Mouse (Mus musculus) gastrocnemius, postnatal 36 days (tissue): Measurements from ENCODE around the gene Glt1d1. TPM values are rescaled to one million over a fixed set of nuclear protein-coding genes. Genes with fewer than 3 reads are reported as not detected.
"Not testable (repeated sequence)": the region's sequence is repeated elsewhere in the genome, so short reads cannot be mapped to it uniquely, and the experiment has no call there.

Experiments used
- DNase-seq, 2 experiments: peaks; one replicate each; pipeline ENCODE4 v3.0.0; 2022
- intact Hi-C: fragments of 180-260 bp; cut with DNase I; formaldehyde crosslinking; loops from one replicate; pipeline ENCODE4 v1.15.1; 2025
- total RNA-seq, 2 experiments: library from RNA; stranded (reverse); gene quantifications; 2 replicates each; pipeline ENCODE4 v1.2.3; 2021

The Glt1d1 gene
- total RNA-seq, 2 experiments from 2014 or later = not detected

GRCm38 (mm10) chr5:127691085-127691484 lies 59.0 kb downstream of the Glt1d1 start:
- no peak for DNase-seq
- intact Hi-C loops = no loop called here

DNA sequence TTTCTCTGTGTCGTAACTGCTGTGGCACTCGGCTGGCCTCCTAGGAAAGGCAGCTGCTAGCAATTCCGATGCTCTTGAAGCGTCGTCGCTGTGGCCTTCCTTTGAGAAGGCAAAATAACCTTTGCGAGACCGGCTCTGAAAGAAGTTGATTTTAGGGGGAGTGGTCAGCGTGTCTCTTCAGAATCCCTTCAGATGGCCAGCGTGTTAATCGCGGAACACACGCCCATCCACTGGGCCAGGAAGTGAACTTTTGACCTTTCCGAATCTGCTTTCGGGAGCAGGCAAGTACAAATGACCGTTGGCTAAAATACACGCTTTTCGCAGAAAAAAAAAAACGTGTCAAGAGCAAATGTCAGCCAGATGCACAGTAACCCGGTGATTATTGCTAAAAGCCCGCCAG lies 59.5 kb downstream of the Glt1d1 start:
- DNase-seq = no peak
- intact Hi-C loops = no loop called here

DNA sequence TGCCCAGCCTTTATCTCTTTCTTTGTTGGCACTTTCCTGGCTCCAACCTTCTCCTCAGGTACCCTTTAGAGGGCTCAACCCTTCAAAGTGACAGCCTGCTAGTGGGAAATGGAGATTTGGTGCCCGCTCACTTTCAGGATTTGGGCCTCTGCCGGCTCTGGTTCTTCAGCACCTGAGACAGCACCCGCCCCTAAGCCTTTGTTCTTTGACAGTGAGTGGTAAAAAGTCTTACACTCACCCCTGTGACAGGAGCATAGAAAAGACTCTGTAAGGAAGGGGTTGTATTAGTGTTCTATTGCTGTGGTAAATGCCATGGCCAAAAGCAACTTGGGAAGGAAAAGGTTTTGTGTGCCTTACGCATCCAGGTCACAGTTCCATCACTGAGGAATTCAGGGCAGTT lies 63.8 kb downstream of the Glt1d1 start:
- DNase-seq = no peak
- intact Hi-C loops = no loop called here

GRCm38 (mm10) chr5:127696602-127697001 lies 64.5 kb downstream of the Glt1d1 start:
- intact Hi-C loops = no loop called here
- no peak for DNase-seq

DNA sequence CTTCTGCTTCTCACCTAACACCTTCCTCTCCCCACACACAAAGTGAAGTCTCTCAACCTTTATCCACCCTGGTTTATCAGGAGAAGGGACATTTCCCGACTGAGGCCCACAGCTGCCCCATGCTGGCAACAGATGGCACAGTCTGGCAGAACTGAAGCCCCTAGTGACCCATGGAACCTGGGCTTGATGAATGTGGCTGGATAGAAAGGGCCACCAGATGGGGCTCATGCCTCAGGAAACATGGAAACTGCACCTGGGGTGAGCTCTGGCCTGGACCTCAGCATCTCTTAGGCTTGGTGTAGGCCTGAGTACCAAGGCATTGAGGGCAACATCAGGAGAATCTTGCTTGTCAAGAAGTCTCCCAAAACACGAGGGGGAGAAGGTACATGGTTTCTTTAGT lies 66.5 kb downstream of the Glt1d1 start:
- intact Hi-C loops = no loop called here
- DNase-seq = no peak

GRCm38 (mm10) chr5:127699679-127700078 lies 67.6 kb downstream of the Glt1d1 start:
- intact Hi-C loops = no loop called here

DNA sequence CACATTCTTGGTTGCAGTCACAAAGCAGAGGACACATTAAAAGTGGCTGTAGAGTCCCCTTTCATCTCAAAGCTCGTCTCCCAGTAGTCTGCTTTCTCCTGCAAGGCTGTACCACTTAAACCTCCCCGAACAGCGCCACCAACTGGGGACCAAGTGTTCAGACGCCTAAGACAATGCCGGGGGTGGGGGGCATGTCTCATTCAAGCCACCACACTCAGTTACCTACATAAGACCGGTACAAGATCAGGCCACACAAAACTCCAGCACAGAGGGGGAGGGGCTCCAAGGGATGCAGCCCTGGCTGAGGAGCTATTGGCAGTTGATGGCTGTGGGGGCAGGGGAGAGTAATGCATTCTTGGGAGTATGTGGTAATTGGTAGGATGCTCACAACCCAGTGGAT lies 68.1 kb downstream of the Glt1d1 start:
- no peak for DNase-seq
- intact Hi-C loops = no loop called here

More at GRCm38 (mm10) chr5:127699679-127700078, 67.6 kb downstream of the Glt1d1 start:
- DNase-seq = no peak

GRCm38 (mm10) chr5:127703609-127704180 lies 71.6 kb downstream of the Glt1d1 start:
- intact Hi-C loops = no loop called here
- DNase-seq = no peak

- DNase-seq = no peak
- intact Hi-C loops = no loop called here
Measured at GRCm38 (mm10) chr5:127705225-127705624, 73.2 kb downstream of the Glt1d1 start.

GRCm38 (mm10) chr5:127705976-127706375 lies 73.9 kb downstream of the Glt1d1 start:
- intact Hi-C loops = no loop called here
- no peak for DNase-seq

GRCm38 (mm10) chr5:127708143-127708542 lies 76.1 kb downstream of the Glt1d1 start:
- intact Hi-C loops = no loop called here

GRCm38 (mm10) chr5:127714783-127715704 lies 83.0 kb downstream of the Glt1d1 start:
- intact Hi-C loops = no loop called here
- no peak for DNase-seq

More at GRCm38 (mm10) chr5:127708143-127708542, 76.1 kb downstream of the Glt1d1 start:
- no peak for DNase-seq

DNA sequence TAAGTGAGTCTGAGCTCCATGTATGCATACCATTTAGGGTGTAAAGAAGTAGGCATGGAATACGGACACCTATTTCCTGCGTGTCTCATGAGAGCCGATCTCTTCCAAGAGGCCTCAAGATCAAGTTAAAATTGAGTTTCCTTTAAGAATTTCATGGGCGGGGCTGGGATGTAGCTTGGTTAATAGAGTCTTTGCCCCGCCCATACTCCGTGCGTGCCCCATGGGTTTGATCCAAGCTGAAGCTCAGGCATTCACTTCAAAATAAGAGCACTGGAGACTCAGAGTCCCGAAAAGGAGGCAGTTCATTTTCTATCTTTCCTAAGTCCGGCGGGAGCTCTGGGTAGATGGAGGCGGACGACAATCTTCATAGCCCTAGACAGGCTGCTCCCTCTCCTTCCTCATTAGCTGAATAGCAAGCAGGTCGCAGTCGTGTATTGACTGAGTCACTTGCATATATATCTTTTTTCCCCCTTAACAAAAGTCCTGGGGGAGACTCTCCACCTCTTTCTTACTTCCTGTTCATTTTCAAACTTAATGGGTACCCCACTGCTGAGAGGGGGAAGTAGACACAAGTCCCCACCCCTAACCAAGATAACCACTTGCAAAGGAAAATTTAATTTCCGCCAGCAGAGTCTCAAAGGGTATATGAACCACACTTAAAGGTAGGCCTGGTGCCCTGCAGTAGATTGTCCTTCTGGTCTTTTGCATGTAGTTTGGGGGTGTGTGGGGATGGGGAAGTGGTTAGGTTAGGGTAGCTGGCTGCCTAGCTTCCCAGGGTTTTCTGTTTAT lies 88.7 kb downstream of the Glt1d1 start:
- peak in 1 of 2 experiments; percentile 21 for DNase-seq
- intact Hi-C loops = no loop called here

DNA sequence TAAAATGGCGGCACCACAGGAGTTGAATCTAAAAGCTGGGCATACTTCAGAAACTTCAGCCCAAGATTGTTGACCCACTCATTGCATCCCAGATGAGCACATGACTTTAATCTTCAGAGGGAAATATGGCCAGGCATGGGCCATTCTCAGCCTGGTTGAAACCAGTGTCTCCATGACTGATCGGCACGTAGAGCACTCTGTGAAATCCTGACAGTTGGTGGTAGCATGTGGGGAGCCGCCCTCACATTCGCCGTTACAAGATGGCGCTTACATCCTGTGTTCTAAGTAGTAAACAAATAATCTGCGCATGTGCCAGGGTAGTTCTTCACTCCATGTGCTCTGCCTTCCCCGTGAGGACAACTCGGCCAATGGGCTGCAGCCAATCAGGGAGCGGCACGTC lies 90.1 kb downstream of the Glt1d1 start:
- intact Hi-C loops = not testable (repeated sequence)

DNA sequence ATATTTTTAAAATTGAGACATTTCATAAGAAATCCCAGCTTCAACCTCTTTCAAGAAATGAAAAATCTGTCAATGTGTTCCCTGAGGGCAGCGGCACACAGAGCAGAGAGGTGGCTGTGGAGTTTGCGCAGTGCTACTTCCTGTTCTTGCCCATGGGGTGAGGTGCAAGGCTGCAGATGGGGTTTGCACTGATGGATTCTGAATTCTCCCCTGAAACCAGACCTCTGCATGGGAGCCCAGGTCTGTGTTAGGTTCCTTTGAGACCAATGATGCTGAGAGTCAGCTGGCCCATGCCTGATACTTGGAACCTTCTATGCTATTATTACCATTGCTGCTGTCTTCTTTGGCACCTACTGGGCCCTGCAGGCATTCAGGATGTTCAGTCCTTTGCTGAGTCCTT lies 98.3 kb downstream of the Glt1d1 start:
- intact Hi-C loops = no loop called here
- no peak for DNase-seq

More for the DNA sequence above, 90.1 kb downstream of the Glt1d1 start:
- not testable (repeated sequence) for DNase-seq

- intact Hi-C loops = no loop called here
- no peak for DNase-seq
Measured at GRCm38 (mm10) chr5:127741331-127741730, 109.3 kb downstream of the Glt1d1 start.

DNA sequence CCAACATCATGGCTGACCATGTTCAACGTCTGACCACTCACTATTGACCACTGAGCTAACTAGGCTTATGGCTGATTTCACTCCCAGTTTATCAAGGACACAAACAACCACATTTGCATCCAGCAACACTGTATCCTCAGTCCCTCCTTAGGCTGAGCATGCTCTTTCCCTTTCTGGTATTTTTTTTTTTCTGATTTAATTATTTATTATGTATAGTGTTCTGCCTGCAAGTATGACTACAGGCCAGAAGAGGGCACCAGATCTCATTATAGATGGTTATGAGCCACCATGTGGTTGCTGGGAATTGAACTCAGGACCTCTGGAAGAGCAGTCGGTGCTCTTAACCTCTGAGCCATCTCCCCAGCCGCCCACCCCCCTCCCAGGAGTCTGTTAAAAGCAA lies 117.5 kb downstream of the Glt1d1 start:
- intact Hi-C loops, DNase-seq: not testable (repeated sequence)

DNA sequence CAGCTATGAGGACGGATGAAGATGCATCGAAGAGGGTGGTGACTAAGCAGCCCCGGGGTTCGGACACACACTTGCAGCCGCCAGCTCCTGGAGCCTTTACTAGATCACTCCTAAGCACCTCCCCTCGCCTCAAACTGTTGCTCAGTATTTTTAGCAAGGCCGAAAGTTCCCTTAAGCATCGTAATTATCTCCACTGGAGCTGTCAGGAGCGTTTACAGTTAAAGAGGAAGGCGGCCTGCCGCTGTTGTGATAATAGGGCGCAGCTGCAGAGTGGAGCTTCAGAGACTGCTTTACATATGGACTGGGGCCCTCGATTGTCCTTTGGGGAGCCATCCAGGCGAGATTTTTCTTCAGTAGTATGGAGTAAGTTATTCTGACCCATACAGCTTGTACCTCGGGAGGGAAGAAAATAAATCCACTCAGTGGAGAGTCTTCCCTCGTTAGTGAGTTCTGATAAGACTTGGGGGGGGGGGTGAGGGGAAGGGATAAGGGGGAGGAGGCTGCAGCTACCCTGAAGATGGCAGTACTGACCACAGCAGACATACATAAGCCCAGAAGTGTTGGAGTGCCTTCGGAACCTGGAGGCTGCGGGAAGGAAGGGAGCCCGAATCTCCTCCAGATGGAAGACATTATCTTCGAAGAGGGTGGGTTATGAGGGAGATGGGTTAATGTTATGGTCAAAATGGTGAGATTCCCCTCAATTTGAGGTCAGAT lies 119.4 kb downstream of the Glt1d1 start:
- intact Hi-C loops = no loop called here
- DNase-seq = no peak

- intact Hi-C loops = no loop called here
Measured at GRCm38 (mm10) chr5:127755594-127755993, 123.5 kb downstream of the Glt1d1 start.

DNA sequence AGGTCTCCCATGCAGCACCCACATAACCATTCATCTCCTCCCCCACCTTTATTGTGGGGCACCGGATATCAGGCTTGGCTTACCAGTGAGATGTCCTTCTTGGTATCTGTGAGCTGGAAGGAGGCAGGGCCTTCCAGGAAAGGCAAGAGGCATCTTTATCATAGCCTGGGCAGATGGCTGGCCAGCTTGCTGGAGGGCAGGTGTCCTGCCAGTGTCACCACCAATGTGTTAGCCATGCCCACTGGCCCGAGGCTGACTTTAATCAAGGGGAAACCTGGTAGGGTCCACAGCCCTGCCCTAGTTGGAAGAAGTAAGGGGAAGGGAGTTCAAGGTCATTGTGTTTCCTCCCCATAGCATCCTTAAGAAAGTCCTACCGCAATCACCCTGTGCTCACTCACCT lies 123.9 kb downstream of the Glt1d1 start:
- DNase-seq = no peak
- intact Hi-C loops = no loop called here

More at GRCm38 (mm10) chr5:127755594-127755993, 123.5 kb downstream of the Glt1d1 start:
- no peak for DNase-seq
